Mouse (Mus musculus): ENCODE data around the gene Bscl2. TPM values are rescaled to one million over a fixed set of nuclear protein-coding genes. Genes with fewer than 3 reads are reported as not detected.

The Bscl2 gene
- polyA plus RNA-seq, 1 experiment: 136 TPM

DNA sequence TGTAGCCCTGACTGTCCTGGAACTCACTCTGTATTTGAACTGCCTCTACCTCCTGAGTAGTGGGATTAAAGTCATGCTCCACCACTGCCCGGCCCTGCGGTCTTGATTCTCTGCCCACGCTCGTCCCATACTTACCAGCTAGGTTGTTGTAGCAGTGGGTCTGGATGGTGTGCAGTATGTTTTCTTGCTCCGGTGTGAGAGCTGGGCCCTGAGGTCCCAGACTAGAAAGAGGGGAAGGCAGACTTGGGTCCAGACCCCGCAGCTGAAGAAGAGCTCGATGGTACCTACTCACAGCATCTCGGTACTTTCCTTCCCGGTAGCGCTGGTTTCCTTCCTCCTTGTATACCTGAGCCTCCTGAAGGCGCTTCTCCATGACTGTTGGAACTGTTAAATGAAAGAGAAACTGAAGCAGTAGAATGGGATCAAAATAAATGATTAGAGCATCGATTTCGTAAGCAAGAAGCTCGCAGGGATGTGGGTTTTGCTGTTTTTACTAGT is 18.9 kb upstream of the Bscl2 start:
- peak overlapping the region; percentile 56 for H3K4me3 ChIP-seq (ENCODE audit: control insufficient read depth, insufficient read depth, low read length)
- peaks cover 9% of the 10 kb centered on the region for H3K4me1 ChIP-seq (replicated peaks; ENCODE audit: control insufficient read depth, insufficient read depth, low read length)
- 6% methylated on average over 14 of the region's 14 CpGs for WGBS
- H3K36me3 ChIP-seq (ENCODE audit: control insufficient read depth, insufficient read depth, low read length): peaks cover 16% of the 10 kb centered on the region
- no peak for DNase-seq
- no peaks in the 10 kb centered on the region for H3K27me3 ChIP-seq (ENCODE audit: control insufficient read depth, insufficient read depth, low read length)
- H3K27ac ChIP-seq (ENCODE audit: control insufficient read depth, insufficient read depth, low read length): peak overlapping the region; percentile 48
- TF ChIP-seq CTCF (IDR thresholded peaks at IDR 0.05; ENCODE audit: borderline replicate concordance, control insufficient read depth, extremely low read depth, insufficient read depth, low read length, poor library complexity): 0 out of 2 replicates have a peak, but pooled peaks have one; percentile 17
- no peak for TF ChIP-seq POLR2A (IDR thresholded peaks at IDR 0.05; ENCODE audit: control insufficient read depth, extremely low read depth, insufficient read depth, low read length, poor library complexity)

DNA sequence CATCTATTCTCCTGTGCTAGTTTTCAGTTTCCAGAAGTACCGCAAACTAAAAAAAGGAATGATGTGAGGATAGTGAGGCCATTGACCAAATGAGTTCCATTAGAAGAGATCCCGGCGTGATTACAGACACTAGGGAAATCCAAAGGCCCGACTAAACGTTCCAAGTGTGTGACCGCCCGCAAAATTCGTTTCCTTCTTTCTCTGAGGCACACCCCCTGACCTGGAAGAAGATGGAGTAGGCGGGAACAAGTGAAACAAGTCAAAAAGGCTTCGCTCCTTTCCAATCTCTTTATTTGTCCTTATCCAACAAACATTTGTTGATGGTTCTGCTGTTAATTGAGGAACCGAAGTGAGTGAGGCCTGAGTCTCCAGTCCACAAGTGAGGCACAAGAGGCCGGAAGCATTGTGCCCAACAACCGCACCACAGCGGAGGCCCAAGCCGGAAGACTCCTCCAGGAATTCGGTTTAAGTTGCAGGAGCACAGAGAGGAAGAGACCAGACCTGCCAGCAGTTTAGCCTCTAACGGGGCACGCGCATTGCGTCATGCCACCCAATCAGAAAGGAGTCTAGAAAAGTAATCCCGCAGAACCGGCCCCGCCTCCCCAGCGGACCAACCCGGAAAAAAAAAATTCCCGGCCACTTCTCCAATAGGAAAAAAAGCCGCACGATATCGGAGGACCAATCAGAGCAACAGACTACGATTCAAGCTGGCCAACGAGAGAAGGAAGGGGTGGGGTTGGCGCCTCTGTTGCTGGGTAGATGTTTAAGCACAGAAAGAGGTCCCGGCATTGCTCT is 18.3 kb upstream of the Bscl2 start, which contains the start of gene Ttc9c:
Gene Ttc9c (minus strand): TSS at position 533 of the 795 bp plus-strand sequence.
- WGBS: under 1% methylated on average over 33 of the region's 33 CpGs

DNA sequence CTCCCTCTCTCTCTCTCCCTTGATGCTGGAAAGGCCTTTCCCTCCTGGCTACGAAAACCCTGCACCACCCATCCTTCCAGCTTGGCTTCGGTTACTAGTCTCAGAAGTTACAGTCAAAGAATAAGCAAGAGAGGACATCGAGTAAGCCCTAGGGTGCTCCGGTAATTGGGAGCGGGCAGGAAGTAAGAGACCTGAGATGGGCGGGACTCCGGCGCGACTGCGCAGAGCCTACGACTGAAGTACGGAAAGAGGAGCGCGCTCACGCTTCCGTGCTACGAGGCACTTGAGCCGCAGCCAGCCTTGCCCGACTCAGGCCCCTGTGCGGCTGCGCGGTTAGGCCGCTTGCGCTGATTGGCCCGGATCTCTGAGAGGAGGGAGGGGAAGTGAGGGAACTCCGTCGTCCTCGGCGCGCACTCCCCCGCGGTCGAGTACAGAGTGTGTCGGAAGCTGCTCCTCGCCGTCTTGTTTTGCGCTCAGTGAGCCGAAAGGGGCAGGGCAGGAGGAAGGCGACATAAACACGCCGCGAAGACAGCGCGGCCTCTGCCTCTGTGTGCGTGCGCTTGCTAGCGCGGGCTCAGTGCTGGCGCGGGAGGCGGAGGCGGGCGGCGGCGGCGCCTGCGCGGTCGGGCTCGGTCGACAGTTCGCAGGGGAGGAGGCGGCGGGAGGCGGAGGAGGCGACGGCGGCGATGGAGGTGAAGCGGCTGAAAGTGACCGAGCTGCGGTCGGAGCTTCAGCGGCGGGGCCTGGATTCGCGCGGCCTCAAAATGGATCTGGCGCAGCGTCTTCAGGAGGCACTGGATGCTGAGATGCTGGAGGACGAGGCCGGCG is 17.5 kb upstream of the Bscl2 start, which contains the start of gene Hnrnpul2:
Gene Hnrnpul2 (plus strand): TSS at position 415 of the 828 bp plus-strand sequence.
- WGBS: under 1% methylated on average over 83 of the region's 83 CpGs
- H3K27me3 ChIP-seq (ENCODE audit: control insufficient read depth, insufficient read depth, low read length): no peaks in the 10 kb centered on the region
- DNase-seq: peak; percentile 98
- peak within 1 kb of the TSS; percentile 91 for H3K27ac ChIP-seq (ENCODE audit: control insufficient read depth, insufficient read depth, low read length)
- H3K36me3 ChIP-seq (ENCODE audit: control insufficient read depth, insufficient read depth, low read length): peaks cover 19% of the 10 kb centered on the region
- peak; percentile 94 for TF ChIP-seq POLR2A (IDR thresholded peaks at IDR 0.05; ENCODE audit: control insufficient read depth, extremely low read depth, insufficient read depth, low read length, poor library complexity)
- 0 out of 2 replicates have a peak, but pooled peaks have one; percentile 46 for TF ChIP-seq CTCF (IDR thresholded peaks at IDR 0.05; ENCODE audit: borderline replicate concordance, control insufficient read depth, extremely low read depth, insufficient read depth, low read length, poor library complexity)
- peaks cover 9% of the 10 kb centered on the region for H3K4me1 ChIP-seq (replicated peaks; ENCODE audit: control insufficient read depth, insufficient read depth, low read length)
- H3K4me3 ChIP-seq (ENCODE audit: control insufficient read depth, insufficient read depth, low read length): peak within 1 kb of the TSS; percentile 62

More for the DNA sequence above, 18.3 kb upstream of the Bscl2 start, which contains the start of gene Ttc9c:
- Histone ChIP-seq H3K4me3 (ENCODE audit: control insufficient read depth, insufficient read depth, low read length) (peak within 1 kb of the TSS; percentile 62), H3K36me3 (ENCODE audit: control insufficient read depth, insufficient read depth, low read length) (peaks cover 19% of the 10 kb centered on the region), H3K27me3 (ENCODE audit: control insufficient read depth, insufficient read depth, low read length) (no peaks in the 10 kb centered on the region), H3K27ac (ENCODE audit: control insufficient read depth, insufficient read depth, low read length) (peak within 1 kb of the TSS; percentile 91), H3K4me1 (replicated peaks; ENCODE audit: control insufficient read depth, insufficient read depth, low read length) (peaks cover 9% of the 10 kb centered on the region)
- TF ChIP-seq CTCF (IDR thresholded peaks at IDR 0.05; ENCODE audit: borderline replicate concordance, control insufficient read depth, extremely low read depth, insufficient read depth, low read length, poor library complexity): no peak
- peak; percentile 73 for TF ChIP-seq POLR2A (IDR thresholded peaks at IDR 0.05; ENCODE audit: control insufficient read depth, extremely low read depth, insufficient read depth, low read length, poor library complexity)
- DNase-seq: peak; percentile 92

DNA sequence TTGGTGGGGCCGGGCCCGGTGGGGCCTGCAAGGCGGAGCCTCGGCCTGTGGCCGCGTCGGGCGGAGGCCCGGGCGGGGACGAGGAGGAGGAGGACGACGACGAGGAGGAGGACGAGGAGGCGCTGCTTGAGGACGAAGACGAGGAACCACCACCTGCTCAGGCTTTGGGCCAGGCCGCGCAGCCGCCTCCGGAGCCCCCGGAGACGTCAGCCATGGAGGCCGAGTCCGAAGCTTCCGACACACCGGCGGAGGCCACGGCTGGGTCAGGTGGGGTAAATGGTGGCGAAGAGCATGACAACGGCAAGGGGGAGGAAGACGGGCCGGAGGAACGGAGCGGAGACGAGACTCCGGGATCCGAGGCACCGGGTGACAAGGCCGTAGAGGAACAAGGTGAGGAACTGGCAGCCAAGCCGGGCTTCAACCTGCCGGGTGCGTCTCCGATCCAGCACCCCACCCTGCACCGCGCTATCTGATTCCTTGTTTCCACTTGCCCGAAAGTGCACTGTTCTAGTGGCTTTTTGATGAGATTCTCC is 16.8 kb upstream of the Bscl2 start:
- DNase-seq: no peak
- TF ChIP-seq POLR2A (IDR thresholded peaks at IDR 0.05; ENCODE audit: control insufficient read depth, extremely low read depth, insufficient read depth, low read length, poor library complexity) (no peak), CTCF (IDR thresholded peaks at IDR 0.05; ENCODE audit: borderline replicate concordance, control insufficient read depth, extremely low read depth, insufficient read depth, low read length, poor library complexity) (no peak)
- H3K27me3 ChIP-seq (ENCODE audit: control insufficient read depth, insufficient read depth, low read length): no peaks in the 10 kb centered on the region
- WGBS: under 1% methylated on average over 48 of the region's 48 CpGs
- peaks cover 26% of the 10 kb centered on the region for H3K36me3 ChIP-seq (ENCODE audit: control insufficient read depth, insufficient read depth, low read length)
- H3K27ac ChIP-seq (ENCODE audit: control insufficient read depth, insufficient read depth, low read length): peak overlapping the region; percentile 78
- H3K4me1 ChIP-seq (replicated peaks; ENCODE audit: control insufficient read depth, insufficient read depth, low read length): peaks cover 9% of the 10 kb centered on the region
- peak overlapping the region; percentile 62 for H3K4me3 ChIP-seq (ENCODE audit: control insufficient read depth, insufficient read depth, low read length)

DNA sequence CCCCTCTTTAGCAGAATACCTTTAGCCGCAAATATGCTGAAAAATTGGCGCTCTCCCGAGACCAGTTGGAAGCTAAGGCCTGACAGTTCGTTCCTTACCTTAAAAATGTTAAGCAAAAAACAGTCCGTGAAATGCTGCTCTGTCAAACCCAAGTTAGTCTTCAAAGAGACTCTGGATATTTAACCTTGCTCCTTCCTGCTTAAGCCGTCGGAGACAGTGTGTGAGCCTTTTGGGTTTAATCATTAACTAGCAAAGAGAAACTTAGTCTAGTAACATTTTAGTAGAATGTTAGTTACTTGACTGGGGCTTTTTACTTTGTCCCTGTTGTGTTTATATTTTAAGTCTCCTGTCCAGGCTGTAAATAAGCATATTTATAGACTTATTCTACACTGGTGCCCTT is 16.1 kb upstream of the Bscl2 start:
- under 1% methylated on average over 7 of the region's 7 CpGs for WGBS
- TF ChIP-seq CTCF (IDR thresholded peaks at IDR 0.05; ENCODE audit: borderline replicate concordance, control insufficient read depth, extremely low read depth, insufficient read depth, low read length, poor library complexity) (no peak), POLR2A (IDR thresholded peaks at IDR 0.05; ENCODE audit: control insufficient read depth, extremely low read depth, insufficient read depth, low read length, poor library complexity) (no peak)
- Histone ChIP-seq H3K27me3 (ENCODE audit: control insufficient read depth, insufficient read depth, low read length) (no peaks in the 10 kb centered on the region), H3K36me3 (ENCODE audit: control insufficient read depth, insufficient read depth, low read length) (peaks cover 32% of the 10 kb centered on the region), H3K27ac (ENCODE audit: control insufficient read depth, insufficient read depth, low read length) (no peak overlapping the region; the same call in 1 of the 2 replicates), H3K4me3 (ENCODE audit: control insufficient read depth, insufficient read depth, low read length) (peak overlapping the region; percentile 62), H3K4me1 (replicated peaks; ENCODE audit: control insufficient read depth, insufficient read depth, low read length) (peaks cover 9% of the 10 kb centered on the region)
- no peak for DNase-seq

DNA sequence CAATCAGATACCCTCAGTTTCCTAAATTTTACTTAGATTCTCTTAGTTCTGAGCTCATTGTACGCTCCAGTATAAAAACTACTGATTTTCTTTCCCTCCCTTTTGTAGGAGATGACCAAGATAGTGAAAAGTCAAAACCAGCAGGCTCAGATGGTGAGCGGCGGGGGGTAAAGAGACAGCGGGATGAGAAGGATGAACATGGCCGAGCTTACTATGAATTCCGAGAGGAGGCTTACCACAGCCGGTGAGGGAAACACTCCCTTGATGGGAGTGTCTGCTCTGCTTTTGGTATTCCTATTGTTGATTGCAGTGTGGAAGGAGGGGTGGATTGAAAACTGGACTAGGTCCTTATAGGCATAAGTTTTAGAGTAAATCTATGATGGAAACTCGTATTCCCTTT is 14.6 kb upstream of the Bscl2 start:
- WGBS: 97% methylated on average over 8 of the region's 8 CpGs
- TF ChIP-seq POLR2A (IDR thresholded peaks at IDR 0.05; ENCODE audit: control insufficient read depth, extremely low read depth, insufficient read depth, low read length, poor library complexity) (no peak), CTCF (IDR thresholded peaks at IDR 0.05; ENCODE audit: borderline replicate concordance, control insufficient read depth, extremely low read depth, insufficient read depth, low read length, poor library complexity) (no peak)
- no peak for DNase-seq
- no peaks in the 10 kb centered on the region for H3K27me3 ChIP-seq (ENCODE audit: control insufficient read depth, insufficient read depth, low read length)
- H3K36me3 ChIP-seq (ENCODE audit: control insufficient read depth, insufficient read depth, low read length): peaks cover 48% of the 10 kb centered on the region
- peaks cover 8% of the 10 kb centered on the region for H3K4me1 ChIP-seq (replicated peaks; ENCODE audit: control insufficient read depth, insufficient read depth, low read length)
- no peak overlapping the region for H3K4me3 ChIP-seq (ENCODE audit: control insufficient read depth, insufficient read depth, low read length)
- no peak overlapping the region for H3K27ac ChIP-seq (ENCODE audit: control insufficient read depth, insufficient read depth, low read length)

Measured in thymus, adult 2 months (tissue).